Mouse (Mus musculus) liver, embryonic 13.5 days (tissue): Measurements from ENCODE around the gene Tmem115. TPM values are rescaled to one million over a fixed set of nuclear protein-coding genes. Genes with fewer than 3 reads are reported as not detected.

Experiments used
- ATAC-seq: fragments of 200-750 bp; cut with Nextera tagmentation; 2 replicates; pipeline ENCODE4 v1.8.0; 2017; ENCODE audit warnings: low read depth, mild to moderate bottlenecking, moderate number of reproducible peaks, moderate library complexity
- DNase-seq: peaks from one replicate; pipeline ENCODE4 v3.0.0; 2022
- H3K27ac ChIP-seq: fragments of 300-500 bp; sonication (generic); 2 replicates; pipeline ENCODE4 v1.5.1; 2015; ENCODE audit warnings: moderate library complexity, mild to moderate bottlenecking, inconsistent platforms
- H3K27me3 ChIP-seq: fragments of 300-500 bp; sonication (generic); 2 replicates; pipeline ENCODE4 v1.6.1; 2015; ENCODE audit warnings: mild to moderate bottlenecking, inconsistent platforms
- H3K36me3 ChIP-seq: fragments of 300-500 bp; sonication (generic); 2 replicates; pipeline ENCODE4 v1.6.1; 2015; ENCODE audit warnings: mild to moderate bottlenecking, inconsistent platforms
- H3K4me1 ChIP-seq: fragments of 300-500 bp; sonication (generic); replicated peaks from 2 replicates; pipeline ENCODE4 v1.6.1; 2015; ENCODE audit warnings: inconsistent platforms
- H3K4me2 ChIP-seq: fragments of 300-500 bp; sonication (generic); 2 replicates; pipeline ENCODE4 v1.6.1; 2015; ENCODE audit warnings: inconsistent platforms, mild to moderate bottlenecking, moderate library complexity
- H3K4me3 ChIP-seq: fragments of 300-500 bp; sonication (generic); replicated peaks from 2 replicates; pipeline ENCODE4 v1.5.1; 2015; ENCODE audit warnings: mild to moderate bottlenecking, inconsistent platforms
- H3K9ac ChIP-seq: fragments of 300-500 bp; sonication (generic); 2 replicates; pipeline ENCODE4 v1.6.1; 2015; ENCODE audit warnings: mild to moderate bottlenecking, inconsistent platforms
- H3K9me3 ChIP-seq: fragments of 300-500 bp; sonication (generic); replicated peaks from 2 replicates; pipeline ENCODE4 v1.6.1; 2016; ENCODE audit warnings: inconsistent platforms
- WGBS: fragments of 180-500 bp; shearing (Covaris S2); methylation state at CpG from one replicate; pipeline ENCODE4 v1.1.7; 2015; ENCODE audit not compliant: insufficient replicate concordance; 5-methylcytosine and 5-hydroxymethylcytosine counted together
- polyA plus RNA-seq: library from polyadenylated mRNA; unstranded; fragments of >200 nt; fragmentation: Nextera tagmentation; extraction: Ambion mirVana; gene quantifications from 2 replicates; pipeline ENCODE4 v1.2.1, GENCODE M21; 2015

The Tmem115 gene
- polyA plus RNA-seq, 1 experiment from 2014 or later = 16.5 TPM

GRCm38 (mm10) chr9:107586504-107586903, 52.8 kb downstream of the Tmem115 start:
- ATAC-seq = no peak
- no peaks in the 10 kb centered on the region for H3K27me3 ChIP-seq
- peak overlapping the region; percentile 70 for H3K4me2 ChIP-seq
- no peaks in the 10 kb centered on the region for H3K9me3 ChIP-seq
- WGBS = 76% methylated on average over 5 of the region's 5 CpGs
- H3K9ac ChIP-seq = peak overlapping the region; percentile 77
- peaks cover 82% of the 10 kb centered on the region for H3K4me1 ChIP-seq
- H3K4me3 ChIP-seq = peak overlapping the region; percentile 80
- peaks cover 58% of the 10 kb centered on the region for H3K36me3 ChIP-seq
- DNase-seq = no peak
- peak overlapping the region; percentile 98 for H3K27ac ChIP-seq

GRCm38 (mm10) chr9:107586974-107587832, 53.5 kb downstream of the Tmem115 start, which contains the start of gene Ifrd2:
Gene Ifrd2, plus strand, starts transcription at chr9:107587642.
- peak; percentile 91 for ATAC-seq
- 7% methylated on average over 46 of the region's 46 CpGs for WGBS
- H3K4me1 ChIP-seq = peaks cover 82% of the 10 kb centered on the region

DNA sequence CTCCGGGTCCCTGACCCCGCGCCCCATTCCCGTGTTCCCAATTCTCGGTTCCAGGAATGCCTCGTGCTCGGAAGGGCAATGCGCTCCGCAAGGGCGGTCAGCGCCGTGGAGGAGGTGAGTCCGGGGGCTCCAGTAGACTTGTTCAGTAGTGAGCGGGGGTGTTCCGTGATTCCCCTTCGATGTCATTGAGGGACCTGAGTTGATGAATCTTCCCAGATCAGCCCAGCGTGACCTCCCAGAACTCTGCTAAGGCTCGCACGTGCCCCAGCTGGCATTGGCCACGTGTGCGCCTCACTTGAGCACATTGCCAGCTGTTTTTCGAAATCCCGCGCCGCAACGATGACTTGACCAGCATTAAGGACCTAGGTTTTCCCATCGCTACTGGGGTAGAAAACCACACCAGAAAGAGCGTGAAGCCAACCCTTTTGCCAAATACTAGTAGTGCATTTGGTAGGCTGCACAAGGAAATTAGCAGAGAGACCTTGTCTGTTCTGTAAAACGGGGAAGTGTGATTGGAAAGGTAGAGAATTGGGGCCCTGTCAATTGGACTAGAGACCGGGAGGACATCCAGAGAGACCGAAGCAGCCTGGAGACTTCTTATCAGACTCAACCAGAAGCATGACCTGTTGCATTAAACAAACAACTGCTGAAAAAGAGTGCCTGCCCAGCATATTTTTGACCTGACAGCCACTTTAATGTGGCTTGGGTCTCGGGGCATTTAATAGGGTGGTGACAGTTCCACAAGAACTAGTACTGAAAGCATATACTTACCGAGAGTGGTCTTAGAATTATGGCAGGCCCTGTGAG, 54.3 kb downstream of the Tmem115 start:
- H3K9ac ChIP-seq = peak overlapping the region; percentile 89
- ATAC-seq (peak; percentile 13), DNase-seq (peak; percentile 70)
- peak overlapping the region; percentile 85 for H3K4me2 ChIP-seq
- peak overlapping the region; percentile 99 for H3K27ac ChIP-seq
- H3K36me3 ChIP-seq = peaks cover 70% of the 10 kb centered on the region
- peaks cover 73% of the 10 kb centered on the region for H3K4me1 ChIP-seq
- WGBS = 1% methylated on average over 33 of the region's 33 CpGs
- H3K9me3 ChIP-seq = no peaks in the 10 kb centered on the region
- no peaks in the 10 kb centered on the region for H3K27me3 ChIP-seq
- peak overlapping the region; percentile 80 for H3K4me3 ChIP-seq

More at GRCm38 (mm10) chr9:107586974-107587832, 53.5 kb downstream of the Tmem115 start, which contains the start of gene Ifrd2:
- Histone ChIP-seq H3K27me3 (no peaks in the 10 kb centered on the region), H3K9ac (peak within 1 kb of the TSS; percentile 89), H3K4me3 (peak within 1 kb of the TSS; percentile 80), H3K4me2 (peak within 1 kb of the TSS; percentile 85), H3K27ac (peak within 1 kb of the TSS; percentile 99), H3K36me3 (peaks cover 65% of the 10 kb centered on the region), H3K9me3 (no peaks in the 10 kb centered on the region)
- peak; percentile 99 for DNase-seq

Other genes starting within 250 kb of the Tmem115 start
- 9.1 and 10.2 TPM in 2 replicates for gene Mapkapk3, start 244.1 kb upstream of the Tmem115 start, polyA plus RNA-seq
- 10.7 and 12.2 TPM in 2 replicates for gene Cish, start 237.9 kb upstream of the Tmem115 start, polyA plus RNA-seq
- gene Hemk1, start 195.6 kb upstream of the Tmem115 start, polyA plus RNA-seq = 3.6 and 3.8 TPM in 2 replicates
- gene 6430571L13Rik, start 193.3 kb upstream of the Tmem115 start, polyA plus RNA-seq = 0.03 and 0.09 TPM in 2 replicates
- 0.05 TPM in 1 of 2 replicates, not detected in the other for gene Cacna2d2, start 134.3 kb upstream of the Tmem115 start, polyA plus RNA-seq
- gene Cyb561d2, start 8.2 kb downstream of the Tmem115 start, polyA plus RNA-seq = 17.4 and 17.7 TPM in 2 replicates
- 14.3 and 16.0 TPM in 2 replicates for gene Nprl2, start 8.3 kb downstream of the Tmem115 start, polyA plus RNA-seq
- 0.21 TPM in 1 of 2 replicates, not detected in the other for gene Zmynd10, start 13.4 kb downstream of the Tmem115 start, polyA plus RNA-seq
- gene Rassf1, start 17.6 kb downstream of the Tmem115 start, polyA plus RNA-seq = 17.5 and 18.2 TPM in 2 replicates
- gene Tusc2, start 29.3 kb downstream of the Tmem115 start, polyA plus RNA-seq = 40.1 and 44.6 TPM in 2 replicates
- 43.8 and 44.7 TPM in 2 replicates for gene Hyal2, start 34.0 kb downstream of the Tmem115 start, polyA plus RNA-seq
- 2.6 TPM in 2 replicates for gene Hyal1, start 43.0 kb downstream of the Tmem115 start, polyA plus RNA-seq
- gene Naa80, start 44.9 kb downstream of the Tmem115 start, polyA plus RNA-seq = 10.5 and 12.2 TPM in 2 replicates
- gene Hyal3, start 46.9 kb downstream of the Tmem115 start, polyA plus RNA-seq = 0.82 and 1.2 TPM in 2 replicates
- 167 and 175 TPM in 2 replicates for gene Ifrd2, start 53.7 kb downstream of the Tmem115 start, polyA plus RNA-seq
- gene Sema3b, start 75.3 kb downstream of the Tmem115 start, polyA plus RNA-seq = 0.22 and 0.34 TPM in 2 replicates
- 144 and 163 TPM in 2 replicates for gene Gnai2, start 101.4 kb downstream of the Tmem115 start, polyA plus RNA-seq
- 5.4 and 5.9 TPM in 2 replicates for gene Slc38a3, start 135.6 kb downstream of the Tmem115 start, polyA plus RNA-seq
- gene Gnat1, start 145.8 kb downstream of the Tmem115 start, polyA plus RNA-seq = 1.1 and 1.5 TPM in 2 replicates
- gene Sema3f, start 176.5 kb downstream of the Tmem115 start, polyA plus RNA-seq = 0.93 and 1.0 TPM in 2 replicates
- gene Rbm5, start 237.1 kb downstream of the Tmem115 start, polyA plus RNA-seq = 64.7 and 75.5 TPM in 2 replicates